Comparison of ENCODE assay signal across 8 mouse cellular contexts in the genomic region with DNA sequence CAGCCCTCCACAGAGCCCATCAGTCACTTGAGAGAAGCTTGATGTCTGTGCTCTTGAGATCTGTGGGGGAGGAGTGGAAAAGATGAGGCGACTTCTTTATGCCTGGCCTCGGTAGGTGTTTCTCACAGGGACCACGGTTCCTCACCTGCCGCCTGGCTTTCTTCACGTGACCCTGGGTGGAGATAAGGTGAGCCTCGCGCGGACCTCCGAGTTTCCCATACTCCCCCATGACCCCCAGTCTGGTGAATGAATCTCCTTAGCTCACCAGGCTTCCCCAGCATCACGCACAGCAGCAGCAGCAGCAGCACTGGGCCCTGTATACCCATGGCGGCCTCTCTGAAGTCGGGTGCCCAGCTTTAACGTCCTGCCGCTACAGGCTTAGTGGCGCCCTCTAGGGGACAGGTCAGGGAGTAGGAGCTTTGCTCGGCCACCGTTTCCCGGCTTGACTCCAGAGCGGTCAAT. TPM values are rescaled to one million over a fixed set of nuclear protein-coding genes. Genes with fewer than 3 reads are reported as not detected.
DNase-seq lines count a peak whose midpoint lies in the region; ATAC-seq lines count a peak whose summit lies in the region.

A gene (plus strand): TSS at position 44 of the 462 bp plus-strand sequence.
A gene (minus strand): TSS at position 361 of the 462 bp plus-strand sequence.

- no peaks in the 10 kb centered on the region for H3K36me3 ChIP-seq in heart, embryonic 14.5 days (ENCODE audit: control insufficient read depth, insufficient read depth, low read length)

- 15% methylated on average over 19 of the region's 19 CpGs for WGBS in heart, embryonic 14.5 days

- DNase-seq in CD8-positive naive resting alpha-beta T cell, adult 2 months (ENCODE audit: low read depth in 2 of 2, low spot score in 2 of 2): peak; percentile 66 to 67
- peak; percentile 62 for DNase-seq in embryo, embryonic 9.5 days (ENCODE audit: extremely low spot score)
- DNase-seq in kidney, postnatal 10 days: peak; percentile 71
- peak; percentile 56 to 74 for DNase-seq in lung, postnatal 4 days
- peak; percentile 48 to 78 for DNase-seq in spleen, postnatal 10 days (ENCODE audit: low spot score in 2 of 2)
- no peak for DNase-seq in layer of hippocampus, adult 9-10 months (ENCODE audit: low spot score)

- peak within 1 kb of the TSS; percentile 41 for H3K4me2 ChIP-seq in heart, embryonic 14.5 days (ENCODE audit: low read length)

- no peaks in the 10 kb centered on the region for H3K9me3 ChIP-seq in heart, embryonic 14.5 days (ENCODE audit: control insufficient read depth, low read length)

- no peaks in the 10 kb centered on the region; the same call in 1 of the 2 replicates for H3K27me3 ChIP-seq in heart, embryonic 14.5 days (ENCODE audit: control insufficient read depth, insufficient read depth, low read length)

- H3K9ac ChIP-seq in heart, embryonic 14.5 days (ENCODE audit: low read length): no peak within 1 kb of the TSS

- peak within 1 kb of the TSS in 1 of 2 experiments; percentile 10; a peak in 1 of 4 replicates for H3K4me3 ChIP-seq in heart, embryonic 14.5 days (ENCODE audit: control insufficient read depth in 1 of 2, insufficient read depth in 1 of 2, low read depth in 1 of 2, low read length in 2 of 2)

- peak; percentile 93 for ATAC-seq in activated CD4-positive, CD25-positive, alpha-beta regulatory T cell, adult 4 months
- peak; percentile 41; the same call in 1 of the 2 replicates for ATAC-seq in heart, embryonic 14.5 days (ENCODE audit: insufficient number of reproducible peaks, insufficient read depth, low FRiP score, low read depth)

- no peak within 1 kb of the TSS for H3K27ac ChIP-seq in heart, embryonic 14.5 days (replicated peaks in 1 of 2; ENCODE audit: control insufficient read depth in 1 of 2, insufficient read depth in 1 of 2, low read depth in 2 of 2, low read length in 2 of 2)

- peaks cover 0 to 4% of the 10 kb centered on the region in 2 experiments; a peak in 1 of 4 replicates for H3K4me1 ChIP-seq in heart, embryonic 14.5 days (ENCODE audit: control insufficient read depth in 2 of 2, insufficient read depth in 2 of 2, low read length in 2 of 2)

RNA-seq across cellular contexts. Expression of the first gene that starts in this region (rescaled TPM):
- polyA plus RNA-seq in activated CD4-positive, CD25-positive, alpha-beta regulatory T cell, adult 4 months (2017; shearing (Covaris generic)): 1 to 10 TPM in 1 of 2 experiments, not detected in 1; 2.6 TPM
- polyA plus RNA-seq in heart, embryonic 14.5 days (2014; fragmentation: Nextera tagmentation; extraction: Ambion mirVana): not detected in 2 replicates

RNA-seq across cellular contexts. Expression of the second gene that starts in this region (rescaled TPM):
- polyA plus RNA-seq in activated CD4-positive, CD25-positive, alpha-beta regulatory T cell, adult 4 months (2017; shearing (Covaris generic)): 10 to 100 TPM in 1 of 2 experiments, 1 to 10 TPM in 1; 6.4 to 10.5 TPM
- not detected in 2 replicates for polyA plus RNA-seq in heart, embryonic 14.5 days (2014; fragmentation: Nextera tagmentation; extraction: Ambion mirVana)

Comparison
In these comparisons a context has a peak if more than half of its experiments do, and no peak if none do; other contexts are left out.
1. Peak in ATAC-seq and H3K4me2 ChIP-seq in heart, embryonic 14.5 days; RNA of the genes that start here not detected or under 1 TPM.